Mouse (Mus musculus): Measurements from ENCODE around the gene 2610002M06Rik. TPM values are rescaled to one million over a fixed set of nuclear protein-coding genes. Genes with fewer than 3 reads are reported as not detected.

Gene 2610002M06Rik
- 4.5 and 5.7 TPM in 2 replicates for polyA plus RNA-seq (2015; fragmentation: Nextera tagmentation; extraction: Ambion mirVana)

DNA sequence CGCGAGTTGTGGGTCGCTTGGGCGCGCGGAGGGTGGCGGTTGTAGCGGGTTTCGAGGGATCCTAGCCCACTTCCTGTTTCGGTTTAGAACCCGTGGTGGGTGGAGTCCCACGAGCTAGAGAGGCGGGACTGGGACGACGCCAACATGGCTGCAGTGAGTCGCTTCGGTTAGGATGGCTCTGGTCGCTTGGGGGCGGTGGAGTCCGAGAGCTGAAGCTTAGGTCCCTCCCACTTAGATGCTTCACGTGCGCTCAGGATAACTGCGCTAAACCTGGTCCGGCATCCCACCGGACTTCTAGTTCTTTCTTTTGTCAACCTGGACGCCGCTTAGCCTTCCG is at the start of gene 2610002M06Rik:
2610002M06Rik (minus strand) TSS at position 117 of the 337 bp plus-strand sequence.

DNA sequence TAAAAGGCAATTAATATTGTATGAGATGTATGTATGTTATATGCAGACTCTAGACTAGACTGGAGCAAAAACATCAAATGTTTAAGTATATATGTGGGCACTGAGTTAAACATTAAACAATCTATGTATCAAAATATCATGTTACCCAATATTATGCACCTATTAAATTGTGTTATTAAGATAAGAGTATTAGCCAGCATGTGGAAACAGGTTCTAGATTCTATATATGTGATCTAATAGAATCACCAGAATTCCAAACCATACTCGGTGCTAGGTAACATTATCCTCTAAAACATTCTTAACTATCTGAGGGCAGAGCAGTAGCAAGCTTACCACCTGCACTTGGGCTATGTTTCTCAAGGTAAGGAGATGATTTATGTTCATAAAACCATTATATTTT is 23.8 kb downstream of the 2610002M06Rik start, which contains the start of gene Tent5d:
Tent5d (plus strand) TSS at position 301 of the 400 bp plus-strand sequence.

Other genes with a start within 250 kb of the 2610002M06Rik start
- gene Tbx22, start 148.4 kb downstream of the 2610002M06Rik start, polyA plus RNA-seq (2015; fragmentation: Nextera tagmentation; extraction: Ambion mirVana), result not detected in 2 replicates
- gene Tent5d, start 23.7 kb downstream of the 2610002M06Rik start, polyA plus RNA-seq (2015; fragmentation: Nextera tagmentation; extraction: Ambion mirVana), result not detected in 2 replicates
- gene Gm732, start 132.1 kb upstream of the 2610002M06Rik start, polyA plus RNA-seq (2015; fragmentation: Nextera tagmentation; extraction: Ambion mirVana), result not detected in 2 replicates